8 mouse cellular contexts compared by ENCODE assay signal in the genomic region with DNA sequence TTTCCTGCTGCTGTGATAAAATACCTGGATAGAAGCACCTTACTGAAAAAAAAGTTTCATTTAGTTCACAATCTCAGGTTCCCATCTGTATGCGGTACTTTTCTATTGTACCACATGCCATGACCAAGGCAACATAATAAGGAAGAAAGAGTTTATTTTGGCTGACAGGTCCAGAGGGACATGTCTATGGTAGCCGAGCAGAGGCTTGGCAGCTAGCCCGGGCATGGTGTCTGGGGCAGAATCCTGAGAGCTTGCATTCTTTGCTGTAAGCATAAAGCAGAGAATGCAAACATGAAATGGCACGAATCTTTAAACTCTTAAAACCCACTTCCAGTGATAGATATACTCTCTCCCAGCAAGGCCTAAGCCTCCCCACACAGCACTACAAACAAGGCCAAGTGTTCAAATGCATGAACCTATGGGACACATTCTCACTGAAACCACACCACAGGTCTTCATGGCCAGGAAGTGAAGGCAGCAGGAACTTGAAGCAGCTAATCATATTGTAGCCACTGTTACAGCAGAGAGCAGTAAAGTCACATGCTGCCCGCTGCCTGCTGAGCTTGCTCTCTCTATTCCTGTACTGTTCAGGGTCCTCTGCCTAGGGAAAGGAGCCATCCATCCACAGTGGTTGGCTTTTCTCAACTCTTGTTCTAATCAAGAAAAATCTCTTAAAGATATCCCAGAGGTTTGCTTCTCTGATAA. TPM values are rescaled to one million over a fixed set of nuclear protein-coding genes. Genes with fewer than 3 reads are reported as not detected.
DNase-seq lines count a peak whose midpoint lies in the region; ATAC-seq and TF ChIP-seq lines count a peak whose summit lies in the region.

No protein-coding gene starts in this region.

- no peaks in the 10 kb centered on the region for H3K9me3 ChIP-seq in heart, embryonic 14.5 days (ENCODE audit: control insufficient read depth, low read length)
- no peaks in the 10 kb centered on the region for H3K9me3 ChIP-seq in limb, embryonic 14.5 days (ENCODE audit: control insufficient read depth, low read length)

- H3K9ac ChIP-seq in heart, embryonic 14.5 days (ENCODE audit: low read length): no peak overlapping the region
- H3K9ac ChIP-seq in limb, embryonic 14.5 days (ENCODE audit: low read depth, low read length, severe bottlenecking): no peak overlapping the region

- TF ChIP-seq CTCF in gastrocnemius, adult 2 months (IDR thresholded peaks at IDR 0.05): no peak; the same call in 1 of the 2 replicates

- no peaks in the 10 kb centered on the region for H3K27me3 ChIP-seq in heart, embryonic 14.5 days (ENCODE audit: control insufficient read depth, insufficient read depth, low read length)
- no peaks in the 10 kb centered on the region for H3K27me3 ChIP-seq in limb, embryonic 14.5 days (ENCODE audit: control insufficient read depth, insufficient read depth, low read length)

- 31% methylated on average over 5 of the region's 5 CpGs for WGBS in heart, embryonic 14.5 days
- 58% methylated on average over 5 of the region's 5 CpGs for WGBS in limb, embryonic 14.5 days

- H3K36me3 ChIP-seq in heart, embryonic 14.5 days (ENCODE audit: control insufficient read depth, insufficient read depth, low read length): no peaks in the 10 kb centered on the region
- no peaks in the 10 kb centered on the region for H3K36me3 ChIP-seq in limb, embryonic 14.5 days (ENCODE audit: control insufficient read depth, insufficient read depth, low read length)

- peak; percentile 50 for DNase-seq in gastrocnemius, adult 2 months
- DNase-seq in gastrocnemius, postnatal 14 days: no peak
- DNase-seq in CD4-positive helper T cell, adult 2 months (ENCODE audit: low read depth, low spot score): peak; percentile 38
- DNase-seq in limb, embryonic 14.5 days (ENCODE audit: low spot score): peak; percentile 51
- DNase-seq in frontal cortex, postnatal 36 days (ENCODE audit: low spot score in 2 of 2): no peak
- DNase-seq in natural killer cell, adult 2 months (ENCODE audit: low spot score in 2 of 2): no peak
- no peak for DNase-seq in layer of hippocampus, postnatal 10 days (ENCODE audit: low spot score in 2 of 2)

- peak overlapping the region; percentile 72 for H3K27ac ChIP-seq in gastrocnemius, adult 2 months
- peak overlapping the region; percentile 71 to 75 for H3K27ac ChIP-seq in heart, embryonic 14.5 days (replicated peaks in 1 of 2; ENCODE audit: control insufficient read depth in 1 of 2, insufficient read depth in 1 of 2, low read depth in 2 of 2, low read length in 2 of 2)
- no peak overlapping the region for H3K27ac ChIP-seq in limb, embryonic 14.5 days (replicated peaks; ENCODE audit: low read depth, low read length)

- no peak overlapping the region for H3K4me3 ChIP-seq in gastrocnemius, adult 2 months
- H3K4me3 ChIP-seq in heart, embryonic 14.5 days (ENCODE audit: control insufficient read depth in 1 of 2, insufficient read depth in 1 of 2, low read depth in 1 of 2, low read length in 2 of 2): no peak overlapping the region
- H3K4me3 ChIP-seq in limb, embryonic 14.5 days (replicated peaks; ENCODE audit: low read length): no peak overlapping the region

- TF ChIP-seq POLR2A in limb, embryonic 14.5 days (IDR thresholded peaks at IDR 0.05; ENCODE audit: borderline replicate concordance, extremely low read depth, insufficient read depth, insufficient read length): no peak

- ATAC-seq in heart, embryonic 14.5 days (ENCODE audit: insufficient number of reproducible peaks, insufficient read depth, low FRiP score, low read depth): no peak; the same call in 1 of the 2 replicates
- ATAC-seq in limb, embryonic 14.5 days (ENCODE audit: low FRiP score, low read depth): no peak

- intact Hi-C loops in gastrocnemius, adult 2 months (cut with DNase I): no loop called here
- intact Hi-C loops in gastrocnemius, postnatal 14 days (cut with DNase I; ENCODE audit: low total_unique reads): loop anchor here (10.0 kb wide), 1 partner anchor 51 kb away; no protein-coding TSS in a partner anchor

- no peak overlapping the region for H3K4me2 ChIP-seq in heart, embryonic 14.5 days (ENCODE audit: low read length)
- no peak overlapping the region for H3K4me2 ChIP-seq in limb, embryonic 14.5 days (replicated peaks; ENCODE audit: low read depth, low read length, severe bottlenecking)

- H3K4me1 ChIP-seq in heart, embryonic 14.5 days (ENCODE audit: control insufficient read depth in 2 of 2, insufficient read depth in 2 of 2, low read length in 2 of 2): peaks cover 10 to 22% of the 10 kb centered on the region in 2 experiments
- 0 out of 2 replicates have a peak, but pooled peaks cover 5% of the 10 kb centered on the region for H3K4me1 ChIP-seq in limb, embryonic 14.5 days (ENCODE audit: control insufficient read depth, insufficient read depth, low read length)

RNA-seq across cellular contexts. Expression of a gene that starts 22.2 kb away (rescaled TPM):
- total RNA-seq in gastrocnemius, adult 2 months (2021): 10 to 100 TPM; 19.3 to 25.7 TPM
- total RNA-seq in gastrocnemius, postnatal 14 days (2021): 10 to 100 TPM; 20.0 to 21.2 TPM
- 27.0 and 29.2 TPM in 2 replicates for polyA plus RNA-seq in heart, embryonic 14.5 days (2014; fragmentation: Nextera tagmentation; extraction: Ambion mirVana)
- polyA plus RNA-seq in limb, embryonic 14.5 days (2012; rRNA removed): 16.5 and 22.6 TPM in 2 replicates
- 44.1 and 47.2 TPM in 2 replicates for polyA plus RNA-seq in limb, embryonic 14.5 days (2014; fragmentation: Nextera tagmentation; extraction: Ambion mirVana)
- total RNA-seq in layer of hippocampus, postnatal 10 days (2021): 10 to 100 TPM; 49.7 to 51.2 TPM

RNA-seq across cellular contexts. Expression of a gene that starts 22.5 kb away (rescaled TPM):
- total RNA-seq in gastrocnemius, adult 2 months (2021): 1 to 10 TPM; 4.6 to 6.0 TPM
- 1 to 10 TPM; 8.2 to 8.3 TPM for total RNA-seq in gastrocnemius, postnatal 14 days (2021)
- polyA plus RNA-seq in heart, embryonic 14.5 days (2014; fragmentation: Nextera tagmentation; extraction: Ambion mirVana): 11.0 and 12.0 TPM in 2 replicates
- polyA plus RNA-seq in limb, embryonic 14.5 days (2012; rRNA removed): 12.7 and 15.3 TPM in 2 replicates
- 15.8 and 18.7 TPM in 2 replicates for polyA plus RNA-seq in limb, embryonic 14.5 days (2014; fragmentation: Nextera tagmentation; extraction: Ambion mirVana)
- total RNA-seq in layer of hippocampus, postnatal 10 days (2021): 1 to 10 TPM; 6.0 to 6.1 TPM

RNA-seq across cellular contexts. Expression of a gene that starts 51.9 kb away (rescaled TPM):
- total RNA-seq in gastrocnemius, adult 2 months (2021): under 1 TPM in 1 of 2 experiments, not detected in 1; 0.20 TPM
- under 1 TPM; 0.18 TPM for total RNA-seq in gastrocnemius, postnatal 14 days (2021)
- 1.4 and 1.7 TPM in 2 replicates for polyA plus RNA-seq in heart, embryonic 14.5 days (2014; fragmentation: Nextera tagmentation; extraction: Ambion mirVana)
- 2.1 and 2.4 TPM in 2 replicates for polyA plus RNA-seq in limb, embryonic 14.5 days (2012; rRNA removed)
- polyA plus RNA-seq in limb, embryonic 14.5 days (2014; fragmentation: Nextera tagmentation; extraction: Ambion mirVana): 2.1 and 2.5 TPM in 2 replicates
- total RNA-seq in layer of hippocampus, postnatal 10 days (2021): 1 to 10 TPM; 1.5 to 1.6 TPM

Comparison
In these comparisons a context has a peak if more than half of its experiments do, and no peak if none do; other contexts are left out.
1. DNase-seq: peak in gastrocnemius, adult 2 months (single experiment), CD4-positive helper T cell, adult 2 months (single experiment) and limb, embryonic 14.5 days (single experiment); none in gastrocnemius, postnatal 14 days (single experiment), frontal cortex, postnatal 36 days (0 of 2), natural killer cell, adult 2 months (0 of 2) and layer of hippocampus, postnatal 10 days (0 of 2).